Mouse (Mus musculus) heart, postnatal 0 days (tissue): ENCODE data around the gene Casc3. TPM values are rescaled to one million over a fixed set of nuclear protein-coding genes. Genes with fewer than 3 reads are reported as not detected.
A peak's percentile ranks its signal among the peaks of the same experiment; 100 is the strongest.

Experiments used
- ATAC-seq: fragments of 200-750 bp; cut with Nextera tagmentation; 2 replicates; pipeline ENCODE4 v1.8.0; 2017; ENCODE audit warnings: low read depth, moderate number of reproducible peaks, moderate library complexity; ENCODE audit not compliant: insufficient read depth
- DNase-seq: peaks from one replicate; pipeline ENCODE4 v3.0.0-alpha.2; 2016; ENCODE audit warnings: low spot score
- H3K27ac ChIP-seq: fragments of 300-500 bp; sonication (generic); 2 replicates; pipeline ENCODE4 v1.5.1; 2014; ENCODE audit warnings: low read depth, mild to moderate bottlenecking
- H3K27me3 ChIP-seq: fragments of 300-500 bp; sonication (generic); 2 replicates; pipeline ENCODE4 v1.6.1; 2014; ENCODE audit warnings: low read length, mixed read lengths; ENCODE audit not compliant: control insufficient read depth, insufficient read depth
- H3K36me3 ChIP-seq: fragments of 300-500 bp; sonication (generic); replicated peaks from 2 replicates; pipeline ENCODE4 v1.6.1; 2014; ENCODE audit warnings: low read length, mixed read lengths; ENCODE audit not compliant: control insufficient read depth, insufficient read depth
- H3K4me1 ChIP-seq: fragments of 300-500 bp; sonication (generic); 2 replicates; pipeline ENCODE4 v1.6.1; 2014; ENCODE audit warnings: antibody characterized with exemption; ENCODE audit not compliant: control insufficient read depth, insufficient read depth
- H3K4me2 ChIP-seq: fragments of 300-500 bp; sonication (generic); 2 replicates; pipeline ENCODE4 v1.6.1; 2014; ENCODE audit warnings: low read depth, mild to moderate bottlenecking, low read length, moderate library complexity
- H3K4me3 ChIP-seq: fragments of 300-500 bp; sonication (generic); 2 replicates; pipeline ENCODE4 v1.5.1; 2014; ENCODE audit warnings: low read depth, low read length
- H3K9ac ChIP-seq: fragments of 300-500 bp; sonication (generic); replicated peaks from 2 replicates; pipeline ENCODE4 v1.6.1; 2014; ENCODE audit warnings: low read depth, low read length, mixed read lengths
- H3K9me3 ChIP-seq: fragments of 300-500 bp; sonication (generic); replicated peaks from 2 replicates; pipeline ENCODE4 v1.6.1; 2016; ENCODE audit warnings: low read length; ENCODE audit not compliant: control insufficient read depth
- CTCF ChIP-seq: IDR thresholded peaks from 2 replicates; pipeline ENCODE4 v1.5.1; 2016; ENCODE audit warnings: antibody characterized with exemption, control low read depth, low read depth
- EP300 ChIP-seq: IDR thresholded peaks from 2 replicates; pipeline ENCODE4 v1.6.1; 2016; ENCODE audit warnings: antibody characterized with exemption, low read depth
- WGBS: fragments of 180-500 bp; shearing (Covaris S2); extraction: QIAGEN DNeasy Blood & Tissue Kit; methylation state at CpG from one replicate; pipeline ENCODE4 v1.1.7; 2014; 5-methylcytosine and 5-hydroxymethylcytosine counted together
- polyA plus RNA-seq: library from polyadenylated mRNA; unstranded; fragments of >200 nt; fragmentation: Nextera tagmentation; extraction: Ambion mirVana; gene quantifications from 2 replicates; pipeline ENCODE4 v1.2.1, GENCODE M21; 2015
- total RNA-seq: library from RNA; depleted of rRNA; stranded (reverse); fragments of >200 nt; gene quantifications from 2 replicates; pipeline ENCODE4 v1.2.3, GENCODE M21; 2014; ENCODE audit warnings: low replicate concordance

Gene Casc3
- total and polyA plus RNA-seq, 2 experiments from 2014 or later = 6.8 to 11.9 TPM

DNA sequence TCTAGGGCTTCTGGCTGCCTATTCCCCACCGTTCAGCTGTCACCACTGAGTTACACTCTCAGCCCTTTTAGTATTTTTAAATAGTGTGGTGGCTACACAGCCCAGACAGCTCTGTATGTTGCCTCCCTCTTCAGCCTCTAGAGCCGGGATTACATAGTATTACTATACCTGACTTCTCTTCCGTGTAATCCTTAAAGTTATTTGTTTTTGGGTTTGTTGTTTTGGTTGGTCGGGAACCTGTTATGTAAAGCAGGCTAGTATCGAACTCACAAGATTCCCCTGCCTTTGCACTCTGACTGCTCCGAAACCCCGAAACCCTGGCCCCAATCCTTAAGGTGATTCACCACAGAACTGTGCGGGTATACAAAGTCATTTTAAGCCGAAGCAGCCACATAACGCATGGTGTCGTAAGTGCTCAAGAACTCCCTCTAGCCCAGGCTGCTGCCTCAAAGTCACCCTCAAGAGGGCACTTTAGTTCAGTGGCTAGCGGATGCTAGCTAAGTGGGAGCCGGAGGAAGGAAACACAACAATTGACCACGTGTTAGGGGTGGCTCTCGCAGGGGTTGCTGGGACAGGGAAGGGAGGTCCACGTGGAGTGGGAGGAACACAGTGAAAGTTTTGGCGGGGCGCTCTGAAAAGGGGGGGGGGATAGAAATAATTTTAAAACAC lies 16.0 kb upstream of the Casc3 start:
- Histone ChIP-seq H3K4me2 (peak overlapping the region; percentile 97), H3K4me3 (peak overlapping the region; percentile 59), H3K9me3 (no peaks in the 10 kb centered on the region), H3K36me3 (no peaks in the 10 kb centered on the region), H3K27ac (peak overlapping the region; percentile 99), H3K27me3 (no peaks in the 10 kb centered on the region), H3K4me1 (peaks cover 43% of the 10 kb centered on the region), H3K9ac (peak overlapping the region; percentile 35; the same call in 1 of the 2 replicates)
- WGBS = 5% methylated on average over 17 of the region's 18 CpGs
- TF ChIP-seq CTCF (peak; percentile 88), EP300 (peak; percentile 89)
- DNase-seq (peak; percentile 99), ATAC-seq (peak; percentile 62)

DNA sequence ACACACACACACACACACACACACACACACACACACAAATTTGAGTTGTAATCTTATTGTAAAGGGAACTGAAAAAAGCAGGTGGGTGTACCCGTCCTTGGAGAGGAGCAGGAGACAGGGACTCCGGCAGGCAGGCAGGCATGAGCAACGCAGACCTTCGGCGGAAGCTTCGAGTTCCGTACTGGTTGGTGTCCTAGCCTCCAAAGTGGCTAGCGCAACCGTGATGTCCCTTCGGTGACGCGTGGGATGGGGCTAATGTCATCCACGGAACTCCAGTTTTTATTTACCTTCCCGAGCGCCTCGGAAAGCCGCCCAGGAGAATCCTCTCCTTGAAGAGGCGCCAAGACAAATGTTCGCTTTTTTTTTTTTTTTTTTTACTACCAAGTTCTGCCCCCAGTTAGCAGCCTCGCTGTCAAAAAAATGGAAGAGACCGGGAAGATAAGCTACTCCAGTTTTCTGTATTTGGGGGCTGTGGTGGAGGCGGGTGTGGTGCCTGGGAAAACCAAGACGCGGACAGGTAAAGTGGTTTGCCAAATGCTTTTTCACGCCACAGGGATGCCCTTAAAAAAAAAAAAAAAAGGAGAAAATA lies 15.4 kb upstream of the Casc3 start:
- under 1% methylated on average over 25 of the region's 25 CpGs for WGBS
- TF ChIP-seq EP300 = no peak
- no peak for TF ChIP-seq CTCF
- Histone ChIP-seq H3K9me3 (no peaks in the 10 kb centered on the region), H3K27ac (peak overlapping the region; percentile 99), H3K27me3 (no peaks in the 10 kb centered on the region), H3K4me3 (peak overlapping the region; percentile 59), H3K4me2 (peak overlapping the region; percentile 97), H3K36me3 (no peaks in the 10 kb centered on the region), H3K4me1 (peaks cover 42% of the 10 kb centered on the region), H3K9ac (peak overlapping the region; percentile 62)
- DNase-seq (no peak), ATAC-seq (no peak)

DNA sequence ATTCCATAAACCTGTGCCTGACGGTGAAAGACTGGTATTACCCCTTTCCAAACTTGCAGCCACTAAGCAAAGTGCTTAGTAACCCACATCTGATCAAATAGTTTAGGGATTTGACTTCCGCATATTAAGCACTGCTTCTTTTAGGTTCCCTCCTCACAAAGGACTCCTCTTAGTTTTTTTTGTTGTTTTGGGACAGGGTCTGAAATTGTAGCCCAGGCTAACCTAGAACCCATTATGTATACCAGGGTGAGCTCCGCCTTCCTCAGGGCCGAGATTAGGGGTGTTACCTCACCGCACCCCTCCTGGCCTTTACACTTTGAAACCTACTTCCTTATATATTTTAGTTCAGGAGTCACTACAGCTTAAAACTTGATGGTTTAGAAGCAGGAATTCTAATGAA lies 14.9 kb upstream of the Casc3 start:
- Histone ChIP-seq H3K4me2 (peak overlapping the region; percentile 97), H3K9me3 (no peaks in the 10 kb centered on the region), H3K4me1 (peaks cover 37% of the 10 kb centered on the region), H3K36me3 (no peaks in the 10 kb centered on the region), H3K27me3 (no peaks in the 10 kb centered on the region), H3K27ac (no peak overlapping the region), H3K9ac (peak overlapping the region; percentile 62), H3K4me3 (peak overlapping the region; percentile 59)
- TF ChIP-seq CTCF = no peak
- TF ChIP-seq EP300 = no peak
- ATAC-seq (no peak), DNase-seq (no peak)
- WGBS = 33% methylated on average over 5 of the region's 5 CpGs

DNA sequence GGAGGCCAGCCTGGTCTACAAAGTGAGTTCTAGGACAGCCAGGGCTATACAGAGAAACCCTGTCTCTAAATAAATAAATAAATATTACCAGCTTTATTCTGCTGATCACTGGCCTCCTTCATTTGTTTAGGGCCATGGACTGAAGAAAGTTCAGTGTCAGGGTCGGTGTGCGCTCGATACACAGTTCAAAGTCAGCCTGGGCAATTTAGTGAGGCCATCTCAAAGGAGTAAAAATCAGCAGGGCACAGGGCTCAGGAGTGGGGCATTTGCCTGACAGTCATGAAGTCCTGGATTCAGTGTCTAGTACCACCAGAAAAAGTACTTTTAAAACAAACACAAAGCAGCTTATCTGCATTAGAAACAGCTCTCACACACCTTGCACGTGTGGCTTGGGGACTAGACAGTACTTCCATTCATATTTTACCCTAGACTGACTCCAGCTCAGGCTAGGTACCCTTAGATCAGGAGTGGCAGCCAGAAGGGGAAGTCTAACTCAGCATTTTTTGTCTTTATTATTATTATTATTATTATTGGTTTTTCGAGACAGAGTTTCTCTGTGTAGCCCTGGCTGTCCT lies 14.0 kb upstream of the Casc3 start:
- no peak overlapping the region for H3K9ac ChIP-seq
- H3K36me3 ChIP-seq = no peaks in the 10 kb centered on the region
- no peak overlapping the region for H3K4me2 ChIP-seq
- H3K9me3 ChIP-seq = no peaks in the 10 kb centered on the region
- DNase-seq (no peak), ATAC-seq (no peak)
- H3K27me3 ChIP-seq = no peaks in the 10 kb centered on the region
- H3K27ac ChIP-seq = no peak overlapping the region
- 80% methylated on average over 5 of the region's 5 CpGs for WGBS
- TF ChIP-seq CTCF (no peak), EP300 (no peak)
- peaks cover 28% of the 10 kb centered on the region for H3K4me1 ChIP-seq
- H3K4me3 ChIP-seq = no peak overlapping the region

DNA sequence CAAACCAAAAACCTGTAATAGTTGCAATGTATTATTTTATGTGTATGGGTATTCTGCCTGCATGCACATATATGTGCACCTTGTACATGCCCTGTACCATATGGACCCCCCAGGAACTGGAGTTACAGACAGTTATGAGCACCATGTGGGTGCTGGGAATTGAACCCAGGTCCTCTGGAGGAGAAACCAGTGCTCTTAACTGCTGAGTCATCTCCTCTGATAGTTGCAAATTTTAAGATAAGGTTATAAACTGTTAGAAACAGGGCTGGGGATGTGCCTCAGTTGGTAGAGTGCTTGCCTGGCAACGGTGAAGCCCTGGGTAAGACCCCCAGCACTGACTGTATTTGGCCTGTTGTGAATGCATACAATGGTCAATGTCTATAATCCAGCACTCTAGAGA lies 13.3 kb upstream of the Casc3 start:
- no peak overlapping the region for H3K4me3 ChIP-seq
- 67% methylated on average over 1 of the region's 1 CpGs for WGBS
- no peak overlapping the region for H3K27ac ChIP-seq
- H3K36me3 ChIP-seq = no peaks in the 10 kb centered on the region
- no peak for DNase-seq
- H3K9me3 ChIP-seq = no peaks in the 10 kb centered on the region
- no peak for ATAC-seq
- no peak overlapping the region for H3K4me2 ChIP-seq
- TF ChIP-seq EP300 = no peak
- TF ChIP-seq CTCF = no peak
- no peak overlapping the region for H3K9ac ChIP-seq
- H3K27me3 ChIP-seq = no peaks in the 10 kb centered on the region
- H3K4me1 ChIP-seq = peaks cover 22% of the 10 kb centered on the region
